Mouse (Mus musculus): ENCODE measurements around the gene Klf9.

Klf9 gene

DNA sequence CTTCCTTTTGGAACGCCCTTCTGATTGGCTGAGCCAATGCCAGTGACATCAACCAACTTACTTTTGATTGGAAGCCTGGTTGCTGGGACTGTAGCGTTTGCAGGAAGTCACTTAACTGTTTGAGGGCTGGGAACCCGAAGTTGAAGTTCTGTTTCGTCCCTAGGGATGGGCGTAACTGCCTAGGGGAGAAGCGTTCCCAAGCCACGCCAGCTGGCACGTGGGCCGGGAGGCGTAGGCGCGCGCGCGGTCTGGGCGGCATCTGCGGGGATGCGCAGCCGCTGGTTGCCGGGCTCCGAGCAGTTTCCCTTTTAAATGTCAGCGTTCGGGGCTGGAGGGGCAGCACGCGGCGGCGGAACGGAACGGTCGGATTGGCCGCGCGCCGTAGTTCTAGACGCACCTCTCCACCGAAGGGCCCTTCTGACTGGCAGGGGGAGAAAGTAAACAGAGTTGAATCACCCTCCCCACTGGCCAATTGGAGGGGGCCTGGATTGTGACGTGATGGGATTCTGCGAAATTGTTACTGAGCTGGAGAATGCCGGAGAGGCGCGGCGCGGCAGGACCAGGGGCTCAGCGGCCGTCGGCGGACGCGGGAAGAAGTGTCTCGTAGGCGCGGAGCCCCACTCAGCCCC, at the start of gene Klf9:
TSS of gene Klf9 (plus strand) at position 538 of the 629 bp plus-strand sequence.
- peak; percentile 95 for DNase-seq

DNA sequence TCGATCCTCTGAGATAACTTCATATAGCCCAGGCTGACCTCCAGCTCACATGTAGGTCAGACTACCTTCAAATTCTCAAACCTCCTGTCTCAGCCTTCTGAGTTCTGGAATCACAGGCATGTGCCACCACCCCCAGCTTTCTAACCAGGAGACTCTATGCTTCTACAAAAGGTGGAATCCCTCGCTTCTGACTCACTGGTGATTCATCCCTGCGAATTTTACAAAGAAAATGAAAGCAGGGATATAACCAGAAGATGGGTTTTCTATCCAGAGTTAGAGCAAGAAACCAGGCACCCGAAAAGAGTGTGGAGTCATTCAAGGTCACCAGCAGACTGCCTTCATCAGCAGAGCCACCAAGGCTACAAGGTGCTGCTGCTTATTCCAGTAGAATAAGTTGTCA, 49.4 kb upstream of the Klf9 start:
- no peak for DNase-seq

DNA sequence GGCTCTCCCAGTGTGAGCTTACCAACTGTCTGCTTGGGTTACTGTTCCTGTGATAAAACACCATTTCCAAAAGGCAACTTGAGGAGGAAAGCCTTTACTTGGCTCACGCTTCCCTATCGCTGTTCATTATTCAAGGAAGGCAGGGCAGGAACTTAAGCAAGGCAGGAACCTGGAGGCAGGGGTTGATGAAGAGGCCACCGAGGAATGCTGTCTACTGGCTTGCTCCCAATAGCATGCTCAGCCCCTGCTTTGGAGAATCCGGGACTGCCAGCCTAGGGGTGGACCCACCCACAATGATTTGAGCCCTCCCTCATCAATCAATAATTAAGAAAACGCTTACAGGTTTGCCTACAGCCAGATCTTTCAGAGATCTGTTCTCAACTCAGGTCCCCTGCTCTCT, 47.5 kb upstream of the Klf9 start:
- DNase-seq = no peak

DNA sequence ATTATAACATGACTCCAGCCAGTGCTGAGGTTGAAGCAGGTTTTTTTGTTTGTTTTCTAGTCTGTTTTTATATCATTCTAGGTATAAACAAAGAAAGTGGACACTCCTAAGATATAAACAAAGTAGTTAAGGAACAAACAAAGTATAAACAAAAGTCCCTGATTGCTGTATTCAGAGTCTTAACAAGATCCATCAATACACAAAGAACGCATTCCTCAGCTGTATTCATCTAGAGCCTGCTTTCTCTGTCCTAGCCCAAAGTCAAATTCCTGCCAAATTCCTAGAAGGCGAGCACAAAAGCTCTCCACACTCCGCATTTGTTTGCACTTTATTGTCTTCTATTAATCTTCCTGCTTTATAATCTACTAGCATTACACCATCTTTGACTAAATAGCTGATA, 46.1 kb upstream of the Klf9 start:
- DNase-seq = no peak

DNA sequence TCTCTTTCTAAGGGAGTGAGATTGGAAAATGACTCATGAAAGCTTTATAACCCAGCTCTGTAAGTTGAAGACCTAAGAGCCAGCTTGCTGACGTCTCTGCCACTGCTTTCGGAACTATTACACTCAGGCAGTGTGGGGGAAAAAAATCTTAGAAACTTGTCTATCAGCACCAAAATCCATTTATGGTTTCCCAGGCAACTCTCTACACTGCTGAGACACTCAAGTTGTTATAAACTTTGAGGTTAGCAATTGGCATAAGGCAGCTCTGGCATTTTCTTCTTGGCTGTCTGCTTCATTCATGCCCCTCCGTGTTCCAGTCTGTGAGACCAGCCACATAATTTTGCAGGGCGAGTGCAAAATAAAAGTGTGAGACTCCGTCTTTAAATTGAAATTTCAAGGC, 34.2 kb upstream of the Klf9 start:
- no peak for DNase-seq

DNA sequence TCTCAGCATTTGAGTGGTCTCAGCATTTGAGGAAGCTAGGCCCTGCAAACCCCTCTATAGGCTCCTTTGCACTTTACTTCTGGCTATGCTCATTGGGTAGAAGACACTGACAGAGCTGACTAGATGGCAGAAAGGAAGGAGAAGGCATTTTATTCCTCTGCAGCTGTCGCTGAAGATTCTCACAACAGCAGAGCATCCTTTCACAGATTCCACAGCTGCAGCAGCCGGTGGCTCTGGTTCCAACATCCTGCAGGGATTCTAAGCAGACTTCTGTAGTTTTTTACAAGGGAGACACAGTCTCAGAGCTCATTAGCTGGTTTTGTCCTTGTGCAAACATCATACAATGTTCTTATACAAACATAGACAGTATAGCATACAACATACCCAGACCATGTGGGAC, 33.7 kb upstream of the Klf9 start:
- no peak for DNase-seq

DNA sequence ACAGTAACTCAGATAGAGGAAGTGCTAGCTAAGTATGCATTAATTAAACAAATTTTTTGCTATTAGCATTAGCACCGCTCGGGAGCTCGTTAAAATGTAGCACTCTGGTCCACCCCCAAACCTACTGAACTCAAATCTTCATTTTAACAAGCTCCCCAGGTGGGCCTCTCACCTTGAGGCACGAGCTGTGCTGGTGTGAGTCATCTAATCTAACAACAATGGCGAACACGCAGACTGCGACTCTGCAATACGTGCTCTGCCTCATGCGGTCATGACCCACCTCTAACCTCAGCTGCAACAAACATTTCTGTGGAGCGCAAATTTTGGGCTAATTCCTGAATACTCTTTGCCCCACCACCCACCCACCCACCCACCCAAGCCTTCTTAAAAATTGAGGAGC, 19.2 kb upstream of the Klf9 start:
- DNase-seq = no peak

DNA sequence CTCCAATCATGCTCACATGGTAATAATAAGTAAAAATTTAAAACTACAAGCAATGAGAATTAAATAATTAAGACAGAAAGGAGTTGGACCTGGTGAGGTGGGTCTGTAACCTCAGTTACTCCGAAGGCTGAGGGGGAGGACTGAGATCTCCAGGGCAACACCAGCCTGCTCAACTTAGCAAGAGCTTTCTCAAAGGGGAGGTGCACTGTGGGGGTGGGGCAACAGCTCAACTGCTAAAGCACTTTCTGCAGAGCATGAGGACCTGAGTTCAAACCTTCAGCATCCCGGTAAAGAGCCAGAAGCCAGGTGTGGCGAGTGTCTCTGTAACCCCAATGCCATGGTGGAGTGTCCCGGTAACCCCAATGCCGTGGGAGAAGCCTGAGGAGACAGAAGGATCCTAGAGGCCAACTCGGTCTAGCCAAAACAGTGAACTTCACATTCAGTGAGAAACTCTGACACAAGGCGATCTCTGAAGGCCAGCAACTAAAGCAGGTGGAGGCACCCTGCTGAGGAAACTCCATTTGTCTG, 16.9 kb upstream of the Klf9 start:
- DNase-seq = no peak

DNA sequence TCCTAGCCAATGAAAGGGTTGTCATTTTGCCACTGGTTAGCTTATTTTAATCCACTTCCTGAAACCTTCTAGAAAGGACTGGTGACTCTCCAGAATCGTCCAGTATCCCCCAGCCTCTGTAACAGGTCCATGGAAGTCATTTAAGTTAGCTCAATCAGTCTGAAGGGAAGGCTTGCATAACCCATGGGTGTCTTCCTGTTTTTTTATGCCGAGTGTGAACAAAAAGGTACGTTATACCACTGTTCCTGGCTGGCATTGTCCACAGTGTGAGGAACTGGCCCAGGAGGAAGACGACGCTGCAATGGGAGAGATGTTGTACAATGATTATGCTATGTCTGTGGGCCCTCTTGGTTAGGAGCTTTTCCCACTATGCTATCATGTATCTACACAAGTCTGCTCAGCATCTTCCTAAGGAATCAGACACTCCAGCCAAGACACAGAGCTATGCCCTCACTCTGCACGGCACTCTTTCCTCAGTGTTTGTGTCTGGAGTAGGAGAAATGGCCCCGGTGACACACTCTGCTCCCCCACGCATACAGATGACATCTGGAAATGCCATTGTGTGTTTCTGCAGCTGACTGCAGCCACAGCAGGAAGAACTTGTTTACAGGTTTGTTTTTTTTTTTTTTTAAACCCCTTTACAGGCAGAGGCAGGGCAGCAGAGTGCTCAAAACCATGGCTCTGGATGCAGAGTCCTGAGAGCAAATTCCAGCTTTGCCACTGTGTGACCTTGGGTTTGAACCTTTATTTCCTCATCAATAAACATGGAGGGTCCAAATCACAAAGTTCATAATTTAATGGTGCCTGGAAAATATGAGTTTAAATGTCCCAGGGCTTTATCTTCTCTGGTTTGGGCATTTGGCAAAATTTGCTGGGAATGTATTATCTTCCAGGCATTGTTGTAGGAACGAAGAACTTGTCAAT, 15.5 kb upstream of the Klf9 start:
- DNase-seq = no peak

DNA sequence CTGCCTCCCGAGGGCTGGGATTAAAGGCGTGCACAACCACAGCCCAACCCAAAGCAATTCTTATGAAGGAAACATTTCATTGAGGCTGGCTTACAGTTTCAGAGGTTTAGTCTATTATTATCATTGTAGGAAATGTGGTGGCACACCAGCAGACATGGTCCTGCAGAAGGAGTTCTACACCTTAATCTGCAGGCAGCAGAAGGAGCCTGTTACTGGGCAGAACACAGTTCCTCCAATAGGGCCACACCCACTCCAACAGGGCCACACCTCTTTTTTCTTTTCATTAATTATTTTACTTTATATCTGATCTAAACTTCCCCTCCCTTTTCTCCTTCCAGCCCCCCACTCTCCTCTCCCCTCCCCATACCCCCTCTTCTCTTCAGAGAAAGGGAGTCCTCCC, 11.1 kb upstream of the Klf9 start:
- no peak for DNase-seq

DNA sequence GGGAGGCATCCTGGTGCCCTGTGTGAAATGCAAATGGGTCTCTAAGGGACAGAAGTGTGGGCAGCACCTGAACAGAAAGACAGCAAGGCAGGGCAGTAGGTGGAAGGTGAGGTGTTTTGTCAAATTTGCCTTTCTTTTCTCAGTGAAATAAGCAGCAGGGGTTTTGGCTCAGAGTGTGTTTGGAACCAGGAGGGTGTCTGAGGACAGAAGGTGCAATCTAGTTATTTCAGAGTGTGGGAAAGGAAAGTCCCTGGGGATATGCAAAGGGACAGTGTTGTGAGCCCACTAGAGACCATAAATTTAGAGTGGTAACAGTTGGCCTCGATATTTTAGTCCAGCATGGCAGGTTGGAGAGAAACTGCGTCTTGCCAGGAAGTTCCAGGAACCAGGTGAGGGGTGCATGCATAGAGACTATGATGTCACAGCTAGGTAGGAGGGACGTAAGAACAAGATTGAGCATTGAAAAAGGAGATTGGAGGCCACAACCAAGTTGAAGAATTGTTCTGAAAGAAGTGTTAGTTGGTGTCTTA, 8.9 kb upstream of the Klf9 start:
- no peak for DNase-seq

DNA sequence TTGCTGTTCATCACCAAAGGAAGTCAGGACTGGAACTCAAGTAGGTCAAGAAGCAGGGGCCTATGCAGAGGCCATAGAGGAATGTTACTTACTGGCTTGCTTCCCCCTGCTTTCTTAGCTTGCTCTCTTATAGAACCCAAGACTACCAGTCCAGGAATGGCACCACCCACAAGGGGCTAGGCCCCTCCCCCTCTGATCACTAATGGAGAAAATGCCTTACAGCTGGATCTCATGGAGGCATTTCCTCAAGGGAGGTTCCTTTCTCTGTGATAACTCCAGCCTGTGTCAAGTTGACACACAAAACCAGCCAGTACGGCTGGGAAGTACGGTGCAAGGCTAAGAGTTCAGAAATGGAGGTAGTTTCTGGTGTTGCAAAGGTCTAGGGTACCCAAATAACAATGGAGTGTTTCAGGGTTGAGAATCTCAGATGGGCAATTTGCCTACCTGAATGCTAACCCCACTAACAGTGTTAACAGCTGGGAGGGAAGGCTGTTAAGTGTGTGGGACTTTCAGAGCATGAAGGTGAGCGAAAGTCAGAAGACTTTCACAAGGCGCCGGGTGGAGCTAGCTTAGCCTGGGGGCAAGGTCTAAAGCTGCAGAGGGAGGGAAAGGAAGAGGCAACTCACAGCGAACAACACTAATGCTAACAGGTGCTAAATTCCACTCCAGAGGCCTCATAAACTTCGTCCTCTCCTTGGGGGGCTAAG, 8.2 kb upstream of the Klf9 start:
- no peak for DNase-seq

DNA sequence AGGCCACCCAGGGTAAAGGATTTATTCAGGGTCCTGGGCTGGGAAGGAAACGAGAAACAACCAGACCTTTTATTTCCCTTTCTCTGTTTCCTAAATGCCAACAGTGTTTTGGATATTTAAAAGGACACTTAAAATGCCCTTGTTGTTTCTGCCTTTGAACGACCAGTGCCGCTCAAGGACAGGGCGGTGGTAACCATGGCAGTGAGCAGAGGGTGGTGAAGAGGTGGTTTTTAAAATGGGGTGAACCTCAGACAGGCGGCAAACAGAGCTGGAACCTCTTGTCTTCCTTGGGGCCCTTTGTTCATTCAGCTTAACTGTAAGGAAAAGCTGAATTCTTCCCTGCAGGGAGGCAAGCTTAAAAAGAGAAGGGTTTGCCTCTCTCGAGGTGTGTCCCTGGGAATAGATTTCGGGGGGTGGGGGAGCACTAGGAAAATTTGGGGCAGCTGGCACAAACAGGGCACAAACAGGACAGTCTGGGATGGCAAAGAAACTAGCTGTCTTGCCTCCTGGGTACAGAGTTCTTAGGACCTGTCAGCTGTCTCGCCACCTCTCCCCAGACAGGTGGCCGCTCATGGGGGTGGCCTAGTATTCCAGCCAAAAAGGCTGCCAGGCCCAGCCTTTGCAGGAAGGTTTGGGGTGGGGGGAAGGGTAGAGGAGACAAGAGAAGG, 7.5 kb upstream of the Klf9 start:
- DNase-seq = no peak

DNA sequence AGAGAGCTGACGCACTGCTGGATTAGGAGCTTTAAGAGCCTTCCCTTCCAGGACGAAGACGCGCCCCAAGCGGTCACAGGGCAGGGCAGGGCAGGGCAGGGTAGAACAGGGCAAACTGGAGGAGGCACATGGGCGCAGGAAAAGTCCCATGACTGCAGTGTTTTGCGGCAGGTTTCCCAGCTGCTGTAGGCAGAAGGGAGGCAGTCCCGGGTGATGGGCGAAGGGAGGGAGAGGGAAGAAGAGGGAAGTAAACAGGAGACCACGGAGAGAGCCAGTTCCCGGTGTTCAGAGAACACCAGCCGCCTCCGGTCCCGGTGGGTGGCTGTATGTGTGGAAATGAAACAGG, 7.0 kb upstream of the Klf9 start:
- DNase-seq = peak; percentile 86

DNA sequence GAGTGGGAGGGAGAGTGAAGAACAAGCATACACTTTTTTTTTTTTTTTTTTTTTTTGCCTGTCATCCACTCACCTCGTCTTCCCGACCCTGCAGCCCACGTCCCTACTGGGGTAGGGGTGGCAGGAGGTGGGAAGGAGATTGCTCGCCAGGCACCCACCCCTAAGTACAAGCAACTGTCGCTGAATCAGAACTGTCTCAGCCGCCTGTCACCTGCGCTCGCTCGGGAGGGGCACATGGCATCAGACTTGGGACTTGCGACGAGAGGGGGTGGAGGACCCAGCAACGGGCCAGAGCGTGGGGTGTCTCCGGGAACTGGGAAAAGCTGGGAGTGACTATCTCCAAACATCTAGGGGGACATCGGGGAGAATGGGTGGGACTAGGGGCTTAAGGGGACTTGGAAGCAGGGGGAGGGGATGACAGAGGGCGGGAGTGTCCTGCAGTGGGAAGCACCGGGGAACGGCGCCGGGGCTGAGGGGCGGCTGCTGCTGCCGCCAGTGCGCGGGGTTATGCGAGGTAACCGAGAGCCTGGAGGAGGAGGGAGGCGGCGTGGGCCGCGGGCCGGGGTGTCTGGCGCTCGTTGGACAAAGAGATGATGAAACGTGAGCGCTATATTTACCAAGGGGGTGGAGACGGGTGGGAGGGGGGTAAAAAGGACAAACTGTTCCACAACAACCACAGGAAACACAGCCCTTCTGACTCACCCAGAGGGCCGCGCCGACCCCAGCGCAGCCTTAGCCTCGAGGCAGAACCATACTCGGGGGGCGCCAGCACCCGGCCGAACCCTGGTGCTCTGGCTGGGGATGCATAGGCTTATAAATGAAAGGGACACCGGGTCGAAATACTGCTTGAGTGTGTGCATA, 6.4 kb upstream of the Klf9 start:
- DNase-seq = peak; percentile 95

DNA sequence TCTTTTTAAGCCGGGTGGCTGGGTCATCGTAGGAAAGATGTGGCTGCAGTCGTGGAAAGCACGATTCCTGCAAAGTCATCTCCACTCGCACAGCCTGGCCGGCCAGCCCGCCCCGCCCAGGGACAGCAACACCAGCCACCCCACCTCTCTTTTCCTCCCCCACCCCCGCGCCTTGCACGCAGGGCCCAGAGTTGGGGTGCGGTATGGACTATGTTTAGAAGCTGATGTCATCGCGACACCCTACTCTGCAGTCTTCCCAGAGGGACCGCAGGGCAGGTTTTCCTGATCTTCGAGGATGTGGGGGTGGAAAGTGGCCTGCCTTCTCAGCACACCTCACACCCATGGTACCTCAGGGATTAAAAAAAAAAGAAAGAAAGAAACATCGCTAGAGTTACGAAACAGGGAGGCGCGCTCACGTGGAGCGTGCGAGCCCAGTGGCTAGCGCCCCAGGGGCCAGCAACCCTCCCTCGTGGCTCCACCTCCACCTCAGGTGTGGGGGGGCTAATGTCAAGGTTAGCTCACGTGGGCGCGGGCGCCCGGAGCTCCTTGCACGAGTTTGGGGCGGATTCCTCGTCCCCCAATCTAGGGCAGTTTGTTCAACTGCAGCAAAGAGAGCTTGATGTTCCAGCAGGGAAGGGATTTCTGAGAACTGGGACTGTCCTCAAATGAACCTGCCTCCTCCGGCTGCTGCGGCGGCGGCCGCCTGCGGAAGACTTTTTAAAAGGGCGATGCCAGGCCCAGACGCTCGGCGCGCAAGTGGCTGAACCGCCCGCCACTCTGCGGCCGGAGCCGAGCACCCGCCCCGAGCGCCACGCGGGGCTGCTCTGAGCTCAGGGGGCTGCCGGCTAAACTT, 5.5 kb upstream of the Klf9 start:
- peak; percentile 89 for DNase-seq

DNA sequence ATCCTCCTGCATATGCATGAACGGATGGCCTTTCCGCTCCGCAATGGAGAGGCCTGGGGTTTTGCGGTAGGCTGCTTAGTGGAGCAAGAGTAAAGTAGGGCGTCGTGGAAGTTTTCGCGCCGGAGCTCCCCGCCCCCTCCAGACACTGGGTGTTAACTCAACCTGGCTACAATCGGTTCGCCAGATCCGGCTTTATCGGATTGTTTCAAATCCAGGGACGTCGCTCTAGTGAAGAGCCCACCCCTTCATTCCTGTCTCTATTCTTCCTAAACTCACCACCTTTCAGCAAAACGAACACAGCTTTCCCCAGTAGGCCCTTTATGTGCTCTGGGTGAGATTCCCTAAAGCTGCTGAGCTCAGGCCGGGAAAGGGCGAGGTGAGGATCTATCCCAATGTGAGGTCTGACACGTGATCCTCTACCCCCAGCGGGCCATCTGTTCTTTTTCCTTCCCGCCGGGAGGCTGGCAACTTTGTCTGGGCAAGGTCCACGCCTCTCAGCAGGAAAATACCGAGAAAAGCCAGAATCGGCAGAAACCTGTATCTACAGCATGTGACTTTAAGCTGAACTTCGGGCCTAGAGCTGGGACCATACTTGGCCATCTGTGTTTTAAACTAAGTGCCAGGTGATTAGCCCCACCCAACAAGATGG, 4.7 kb upstream of the Klf9 start:
- DNase-seq = peak; percentile 60

DNA sequence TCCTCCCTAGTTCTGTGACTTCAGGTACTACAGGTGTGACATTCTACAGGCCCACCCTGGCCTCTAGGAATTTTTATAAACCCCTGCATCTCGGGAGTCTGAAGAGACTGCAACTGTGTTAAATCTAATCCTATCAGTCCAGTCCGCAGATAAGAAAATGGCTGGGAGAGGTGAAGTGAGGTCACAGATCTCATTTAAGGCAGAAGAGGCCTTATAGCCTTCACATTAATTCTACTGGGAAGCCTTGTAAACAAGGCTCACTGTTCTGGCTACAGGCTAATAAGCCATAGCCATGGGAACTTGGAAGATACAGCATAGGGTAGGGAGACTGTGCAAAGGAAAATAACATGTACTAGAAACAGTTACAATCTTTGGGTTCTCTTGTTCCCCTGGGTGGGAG, 3.7 kb upstream of the Klf9 start:
- DNase-seq = no peak

DNA sequence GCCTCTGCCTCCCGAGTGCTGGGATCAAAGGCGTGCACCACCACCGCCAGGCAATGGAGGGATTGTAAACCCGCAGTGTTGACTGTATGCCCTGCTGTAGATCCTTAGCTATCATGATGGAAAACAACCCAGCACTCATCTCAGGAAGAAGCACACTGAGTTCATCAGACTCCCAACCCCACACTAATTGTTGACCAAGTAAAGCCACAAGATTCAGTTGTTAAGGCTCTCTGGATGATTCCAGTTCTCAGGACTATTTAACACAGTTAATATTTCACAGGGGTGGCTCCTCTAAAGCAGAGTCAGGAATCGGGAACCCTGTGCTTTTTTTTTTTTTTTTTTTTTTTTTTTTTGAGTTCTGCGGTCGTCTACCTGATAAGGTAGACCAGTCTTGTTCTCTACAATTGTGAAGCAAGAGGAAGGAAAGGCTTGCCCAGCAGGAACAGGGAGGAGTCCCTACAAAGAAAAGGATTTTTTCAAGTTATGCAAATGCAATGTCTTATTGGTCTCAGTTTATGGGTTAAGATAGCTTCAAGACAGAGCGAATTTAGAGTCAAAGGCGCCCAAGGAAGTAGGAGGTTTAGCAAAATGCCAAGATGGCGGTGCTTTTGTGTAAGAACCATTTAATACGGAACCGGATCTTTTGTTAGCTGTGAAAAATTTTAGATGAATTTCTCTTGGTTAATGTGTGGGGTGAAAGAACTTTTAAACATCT, 1.1 kb upstream of the Klf9 start:
- no peak for DNase-seq
